Mouse (Mus musculus) fibroblast of lung, adult 2 months (primary cell): ENCODE data around the gene Ghdc.

Experiments used
- DNase-seq: peaks from one replicate; pipeline ENCODE4 v3.0.0-alpha.2; 2011; ENCODE audit warnings: low read depth

The Ghdc gene

GRCm38 (mm10) chr11:100782568-100782967, 11.8 kb upstream of the Ghdc start:
- no peak for DNase-seq

- DNase-seq = no peak
Measured at GRCm38 (mm10) chr11:100781763-100782475, 11.2 kb upstream of the Ghdc start.

DNA sequence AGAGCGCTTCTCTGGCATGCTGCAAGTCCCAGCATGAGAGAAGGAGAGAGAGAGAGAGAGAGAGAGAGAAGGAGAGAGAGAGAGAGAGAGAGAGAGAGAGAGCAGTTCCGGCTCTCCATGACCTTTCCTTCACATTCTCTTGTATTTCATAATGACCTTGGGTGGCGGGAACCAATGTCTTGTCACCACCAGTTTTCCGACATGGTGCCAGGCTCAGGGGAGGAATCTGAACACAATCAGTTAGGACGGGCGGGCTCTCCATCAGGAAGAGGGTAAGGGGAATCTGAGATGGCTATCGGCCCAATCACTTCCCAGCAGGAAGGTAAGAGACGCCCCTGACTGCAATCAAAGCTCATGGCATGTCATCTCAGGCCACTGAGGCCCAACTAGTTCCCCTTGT, 9.5 kb upstream of the Ghdc start:
- no peak for DNase-seq

GRCm38 (mm10) chr11:100778069-100778468, 7.3 kb upstream of the Ghdc start:
- no peak for DNase-seq

DNA sequence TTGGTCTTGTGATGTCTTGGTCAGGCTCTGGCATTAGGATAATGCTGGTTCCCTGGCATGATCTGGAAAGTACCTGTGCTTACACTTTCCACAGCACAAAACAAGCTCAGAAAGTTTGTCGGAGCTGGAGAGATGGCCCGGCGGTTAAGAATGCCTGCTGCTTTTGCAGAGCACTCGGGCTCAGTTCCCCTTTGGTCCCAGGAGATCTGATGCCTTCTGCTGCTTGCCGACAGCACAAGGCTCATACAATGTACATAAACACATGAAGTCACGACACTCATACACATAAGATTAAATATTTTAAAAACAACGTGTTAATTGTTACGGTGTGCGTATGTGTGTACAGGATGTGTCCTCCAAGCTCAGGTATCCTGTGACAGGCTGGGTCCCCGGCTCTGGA, 5.2 kb upstream of the Ghdc start:
- no peak for DNase-seq

GRCm38 (mm10) chr11:100774261-100774660, 3.5 kb upstream of the Ghdc start:
- no peak for DNase-seq

DNA sequence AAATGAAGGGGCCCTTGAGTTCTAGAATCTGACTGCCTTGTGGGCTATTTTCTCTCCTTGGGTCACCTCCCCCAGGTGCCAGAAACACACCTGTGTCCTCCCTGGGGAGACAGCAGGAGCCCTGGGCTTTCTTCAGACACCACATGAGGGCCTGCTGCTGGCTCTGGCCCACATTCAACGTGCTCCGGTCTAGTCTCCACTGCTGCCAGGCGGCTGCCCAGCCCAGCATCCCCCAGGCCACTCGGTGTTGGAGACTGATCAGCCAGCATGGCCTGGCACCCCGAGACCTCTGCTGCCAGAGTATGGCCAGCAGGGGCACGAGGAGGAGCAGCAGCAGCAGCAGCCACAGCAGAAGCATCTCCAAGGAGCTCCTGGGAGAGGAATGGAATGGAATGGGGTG, 777 bp downstream of the Ghdc start:
- DNase-seq = no peak

GRCm38 (mm10) chr11:100767871-100768270, 2.9 kb downstream of the Ghdc start:
- no peak for DNase-seq

- DNase-seq = no peak
Measured at GRCm38 (mm10) chr11:100766726-100767125, 4.0 kb downstream of the Ghdc start.

DNA sequence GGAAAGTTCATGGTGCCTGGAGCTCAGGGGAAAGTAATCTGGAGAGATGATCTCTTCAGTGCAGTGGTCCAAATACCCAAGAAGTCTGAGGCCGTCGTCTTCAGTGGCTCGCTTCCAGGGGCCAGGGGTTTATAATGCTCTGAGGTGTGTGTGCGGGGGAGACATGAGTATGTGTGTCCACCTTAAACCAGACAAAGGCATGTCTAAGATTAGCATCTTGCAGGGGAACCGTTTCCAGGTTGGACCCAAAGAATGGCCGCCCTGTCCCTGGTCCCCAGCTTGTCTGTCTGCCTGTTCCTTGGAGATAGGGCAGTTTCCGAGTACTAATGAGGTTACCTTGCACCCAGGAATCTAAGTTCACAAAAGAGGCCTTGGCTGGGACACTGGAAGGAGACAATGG, 7.9 kb downstream of the Ghdc start, which contains the start of gene Hcrt:
Gene Hcrt (minus strand): TSS at position 101 of the 400 bp plus-strand sequence.
- DNase-seq = no peak

- DNase-seq = peak; percentile 73
Measured at GRCm38 (mm10) chr11:100761547-100762045, 9.2 kb downstream of the Ghdc start.

DNA sequence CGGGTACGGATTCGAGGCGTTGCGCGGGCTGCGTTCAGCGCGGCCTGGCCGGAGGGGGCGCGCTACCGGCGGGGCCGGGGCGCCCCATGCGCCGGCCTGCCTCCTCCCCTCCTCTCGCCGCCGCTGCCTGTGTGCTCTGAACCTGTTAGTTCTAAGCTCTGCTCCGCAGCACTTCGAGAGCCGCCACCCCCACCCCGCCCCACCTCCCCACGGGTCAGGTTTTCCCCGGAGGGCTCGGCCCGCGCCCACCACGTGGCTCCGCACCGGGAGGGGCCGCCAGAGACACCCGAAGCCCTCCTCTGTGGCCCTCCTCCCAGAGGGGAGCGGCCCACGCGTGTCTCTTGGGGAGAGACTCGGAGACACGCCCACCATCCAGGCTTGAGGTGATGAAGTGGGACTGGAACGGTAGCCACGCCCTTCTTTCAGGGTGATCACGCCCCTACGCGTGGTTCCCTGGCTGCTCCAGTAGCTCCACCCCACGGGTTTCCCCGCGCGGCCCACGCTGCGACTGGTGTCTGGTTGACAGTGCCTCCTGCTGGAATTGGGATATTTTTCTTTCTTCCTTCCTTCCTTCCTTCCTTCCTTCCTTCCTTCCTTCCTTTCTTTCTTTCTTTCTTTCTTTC, 11.0 kb downstream of the Ghdc start, which contains the start of gene Kcnh4:
Gene Kcnh4 (minus strand): TSS at position 332 of the 623 bp plus-strand sequence.
- DNase-seq = no peak

- DNase-seq = no peak
Measured at GRCm38 (mm10) chr11:100758707-100759610, 11.8 kb downstream of the Ghdc start.

DNA sequence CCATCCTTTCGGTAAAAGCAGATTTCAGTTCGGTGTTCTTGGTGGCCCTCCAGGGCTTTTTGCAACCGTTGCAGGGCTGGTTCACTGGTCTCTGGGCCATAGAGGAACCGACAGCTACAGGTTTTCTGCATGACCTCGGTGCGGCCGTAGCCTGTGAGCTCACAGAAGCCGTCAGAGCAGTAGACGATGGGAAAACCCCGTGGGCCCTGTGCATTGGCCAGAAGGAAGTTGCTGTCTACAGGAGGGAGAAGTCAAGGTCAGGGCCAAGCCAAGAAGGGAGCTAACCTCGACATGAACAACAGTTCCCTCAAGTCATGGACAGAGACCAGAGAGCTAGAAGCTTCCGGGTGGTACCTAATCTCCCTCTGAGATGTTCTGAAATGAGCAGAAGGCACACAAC, 13.2 kb downstream of the Ghdc start:
- no peak for DNase-seq

- no peak for DNase-seq
Measured at GRCm38 (mm10) chr11:100756476-100756875, 14.3 kb downstream of the Ghdc start.

GRCm38 (mm10) chr11:100754693-100755057, 16.1 kb downstream of the Ghdc start:
- DNase-seq = no peak

- DNase-seq = no peak
Measured at GRCm38 (mm10) chr11:100754021-100754692, 16.6 kb downstream of the Ghdc start.

GRCm38 (mm10) chr11:100752294-100752693, 18.5 kb downstream of the Ghdc start:
- DNase-seq = no peak

- DNase-seq = no peak
Measured at GRCm38 (mm10) chr11:100750127-100750526, 20.6 kb downstream of the Ghdc start.

DNA sequence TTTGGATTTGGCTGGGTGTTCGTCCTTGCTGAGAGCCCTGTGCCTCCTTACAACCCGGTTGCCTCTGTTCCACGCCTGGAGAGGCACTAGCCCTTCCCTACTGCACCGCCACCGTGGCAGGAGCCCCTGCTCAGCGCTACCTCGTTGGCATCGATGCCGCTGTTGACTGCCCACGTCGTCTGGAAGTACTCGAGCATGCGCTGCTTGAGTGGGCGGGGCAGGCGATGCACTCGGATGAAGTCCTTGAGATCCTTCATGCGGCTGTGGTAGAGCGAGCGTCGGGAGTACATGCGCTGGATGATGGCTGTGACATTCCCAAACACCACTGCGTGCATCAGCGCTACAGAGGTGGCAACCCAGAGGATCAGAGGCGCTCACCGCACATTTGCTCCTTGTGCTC, 21.3 kb downstream of the Ghdc start:
- DNase-seq = no peak

- no peak for DNase-seq
Measured at GRCm38 (mm10) chr11:100748620-100749019, 22.1 kb downstream of the Ghdc start.

DNA sequence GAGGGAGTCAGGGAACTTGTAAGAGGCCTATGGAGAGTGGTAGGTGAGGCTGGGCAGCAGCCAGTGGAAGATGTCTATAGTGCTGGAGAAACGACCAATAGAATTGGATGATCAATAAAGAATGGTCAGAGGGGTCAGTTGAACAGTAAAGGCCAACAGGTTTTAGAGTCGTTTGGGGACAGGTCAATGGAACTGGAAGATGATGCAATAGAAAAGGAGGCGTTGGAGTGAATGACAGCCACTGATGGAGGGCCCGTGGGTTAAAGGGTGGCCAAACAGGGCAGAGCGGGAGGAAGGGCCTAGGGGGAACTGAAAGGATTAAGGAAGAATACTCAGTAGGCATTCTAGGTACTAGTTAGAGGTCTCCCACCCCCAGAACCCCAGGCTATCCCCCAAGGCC, 23.6 kb downstream of the Ghdc start:
- no peak for DNase-seq
